Mouse (Mus musculus) limb, embryonic 15.5 days (tissue): ENCODE measurements around the gene Sptbn2. TPM values are rescaled to one million over a fixed set of nuclear protein-coding genes. Genes with fewer than 3 reads are reported as not detected.

Experiments used
- ATAC-seq: fragments of 200-750 bp; cut with Nextera tagmentation; 2 replicates; pipeline ENCODE4 v1.8.0; 2017; ENCODE audit warnings: low read depth, moderate TSS enrichment; ENCODE audit not compliant: insufficient number of reproducible peaks, low FRiP score, low TSS enrichment
- H3K27ac ChIP-seq: fragments of 300-500 bp; sonication (generic); 2 replicates; pipeline ENCODE4 v1.5.1; 2015; ENCODE audit warnings: moderate library complexity, mild to moderate bottlenecking, inconsistent platforms
- H3K27me3 ChIP-seq: fragments of 300-500 bp; sonication (generic); 2 replicates; pipeline ENCODE4 v1.6.1; 2015; ENCODE audit warnings: inconsistent platforms
- H3K36me3 ChIP-seq: fragments of 300-500 bp; sonication (generic); 2 replicates; pipeline ENCODE4 v1.6.1; 2015; ENCODE audit warnings: inconsistent platforms
- H3K4me1 ChIP-seq: fragments of 300-500 bp; sonication (generic); 2 replicates; pipeline ENCODE4 v1.6.1; 2015; ENCODE audit warnings: inconsistent platforms
- H3K4me2 ChIP-seq: fragments of 300-500 bp; sonication (generic); 2 replicates; pipeline ENCODE4 v1.6.1; 2015; ENCODE audit warnings: mild to moderate bottlenecking, inconsistent platforms
- H3K4me3 ChIP-seq: fragments of 300-500 bp; sonication (generic); 2 replicates; pipeline ENCODE4 v1.5.1; 2015; ENCODE audit warnings: mild to moderate bottlenecking, inconsistent platforms
- H3K9ac ChIP-seq: fragments of 300-500 bp; sonication (generic); 2 replicates; pipeline ENCODE4 v1.6.1; 2015; ENCODE audit warnings: inconsistent platforms
- H3K9me3 ChIP-seq: fragments of 300-500 bp; sonication (generic); 2 replicates; pipeline ENCODE4 v1.6.1; 2016; ENCODE audit warnings: inconsistent platforms
- WGBS: fragments of 180-500 bp; shearing (Covaris S2); methylation state at CpG from one replicate; pipeline ENCODE4 v1.1.7; 2015; 5-methylcytosine and 5-hydroxymethylcytosine counted together
- polyA plus RNA-seq: library from polyadenylated mRNA; unstranded; fragments of >200 nt; fragmentation: Nextera tagmentation; extraction: Ambion mirVana; gene quantifications from 2 replicates; pipeline ENCODE4 v1.2.1, GENCODE M21; 2015

The Sptbn2 gene
- polyA plus RNA-seq: 5.5 TPM in 2 replicates

DNA sequence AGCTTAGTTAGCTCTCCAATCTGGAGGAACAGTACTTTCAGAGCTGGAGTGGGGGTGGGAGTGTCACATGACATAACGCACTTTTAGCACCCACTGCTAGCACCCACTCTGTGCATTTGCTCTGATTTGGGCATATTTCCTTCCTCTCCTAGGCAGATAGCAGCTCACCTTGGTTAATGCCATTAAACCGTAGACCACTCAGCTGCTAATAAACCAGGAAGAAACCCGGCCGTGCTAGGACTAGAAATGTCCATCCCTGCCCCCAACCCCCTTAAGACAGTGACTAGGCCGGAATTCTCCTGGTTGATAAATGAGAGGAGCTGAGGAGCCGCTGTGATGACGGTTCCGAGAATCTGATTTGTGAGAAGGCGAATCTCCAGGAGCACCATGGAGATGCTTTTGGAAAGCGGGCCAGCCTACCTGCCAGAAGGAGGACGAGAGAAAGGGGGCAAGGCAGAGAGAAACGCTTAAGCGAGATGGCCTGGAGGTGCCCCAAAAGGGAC, at the start of gene Sptbn2:
TSS of gene Sptbn2 (plus strand) at position 70 of the 503 bp plus-strand sequence.
- Histone ChIP-seq H3K36me3 (no peaks in the 10 kb centered on the region), H3K9me3 (no peaks in the 10 kb centered on the region), H3K4me3 (peak within 1 kb of the TSS; percentile 51), H3K4me2 (peak within 1 kb of the TSS; percentile 95), H3K27me3 (peaks cover 57% of the 10 kb centered on the region), H3K4me1 (peaks cover 17% of the 10 kb centered on the region), H3K9ac (no peak within 1 kb of the TSS; the same call in 1 of the 2 replicates), H3K27ac (no peak within 1 kb of the TSS)
- WGBS: 16% methylated on average over 13 of the region's 13 CpGs
- ATAC-seq: no peak

DNA sequence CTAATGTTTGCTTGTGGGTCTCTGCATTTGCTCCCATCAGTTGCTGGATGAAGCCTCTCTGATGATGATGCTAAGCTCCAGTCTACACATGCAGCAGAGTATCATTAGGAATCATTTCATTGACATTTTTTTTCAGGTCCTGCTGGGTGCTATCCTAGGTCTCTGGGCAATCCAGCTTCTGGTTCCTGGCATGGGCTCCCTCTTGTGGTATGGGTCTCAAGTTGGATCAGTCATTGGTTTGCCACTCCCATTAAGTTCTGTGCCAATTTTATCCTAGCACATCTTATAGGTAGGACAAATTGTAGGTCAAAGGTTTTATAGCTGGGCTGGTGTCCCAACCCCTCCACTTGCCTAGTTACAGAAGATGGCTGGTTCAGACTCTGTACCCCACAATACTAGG, 44.2 kb upstream of the Sptbn2 start:
- H3K36me3 ChIP-seq: no peaks in the 10 kb centered on the region
- ATAC-seq: no peak
- H3K9me3 ChIP-seq: no peaks in the 10 kb centered on the region
- H3K27ac ChIP-seq: no peak overlapping the region
- H3K27me3 ChIP-seq: no peaks in the 10 kb centered on the region
- H3K4me3 ChIP-seq: no peak overlapping the region
- H3K4me1 ChIP-seq: no peaks in the 10 kb centered on the region
- no peak overlapping the region for H3K9ac ChIP-seq
- no peak overlapping the region for H3K4me2 ChIP-seq

DNA sequence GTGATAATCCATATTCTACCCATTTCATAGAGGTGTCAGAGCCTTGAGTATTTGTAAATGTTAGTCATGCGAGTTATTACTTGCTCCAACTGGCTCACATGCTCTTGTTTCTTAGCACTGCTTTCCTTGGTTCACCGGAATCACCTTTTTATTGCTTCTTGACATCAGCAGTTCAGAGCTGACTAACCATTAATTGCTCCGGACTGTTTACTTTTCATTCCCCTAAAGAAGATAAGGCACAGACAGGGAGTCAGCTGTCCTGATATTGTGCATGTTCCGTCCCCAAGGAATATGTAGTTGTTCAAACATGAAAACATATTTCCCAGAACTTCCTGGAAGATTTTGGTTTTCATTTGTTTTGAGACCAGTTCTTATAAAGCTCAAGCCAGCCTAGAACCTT, 40.2 kb upstream of the Sptbn2 start:
- Histone ChIP-seq H3K36me3 (no peaks in the 10 kb centered on the region), H3K4me1 (no peaks in the 10 kb centered on the region), H3K27me3 (no peaks in the 10 kb centered on the region), H3K9ac (no peak overlapping the region), H3K4me3 (no peak overlapping the region), H3K4me2 (no peak overlapping the region), H3K9me3 (no peaks in the 10 kb centered on the region), H3K27ac (no peak overlapping the region)
- 62% methylated on average over 4 of the region's 4 CpGs for WGBS
- no peak for ATAC-seq

DNA sequence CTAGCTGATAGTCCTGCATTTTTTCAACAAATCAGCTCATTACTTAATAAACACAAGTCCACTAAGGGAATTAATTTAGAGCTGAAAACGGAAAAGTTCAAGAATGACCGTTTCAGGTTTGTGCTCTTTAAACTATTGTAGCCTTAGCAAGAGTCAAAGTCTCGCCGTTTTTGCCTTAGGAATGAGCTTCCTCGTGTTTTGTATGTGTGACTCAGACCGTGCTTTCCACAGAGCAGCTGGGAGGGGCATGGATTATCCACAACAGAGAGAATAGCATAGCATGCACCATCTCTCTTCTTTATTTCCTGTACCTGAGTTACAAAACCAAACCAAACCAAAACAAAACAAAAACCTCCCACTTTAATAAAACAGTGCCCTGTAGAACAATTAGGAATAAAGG, 38.6 kb upstream of the Sptbn2 start:
- 64% methylated on average over 6 of the region's 6 CpGs for WGBS
- Histone ChIP-seq H3K4me1 (no peaks in the 10 kb centered on the region), H3K27me3 (no peaks in the 10 kb centered on the region), H3K9ac (no peak overlapping the region), H3K4me2 (no peak overlapping the region), H3K27ac (no peak overlapping the region), H3K9me3 (no peaks in the 10 kb centered on the region), H3K36me3 (no peaks in the 10 kb centered on the region), H3K4me3 (no peak overlapping the region)
- no peak for ATAC-seq

DNA sequence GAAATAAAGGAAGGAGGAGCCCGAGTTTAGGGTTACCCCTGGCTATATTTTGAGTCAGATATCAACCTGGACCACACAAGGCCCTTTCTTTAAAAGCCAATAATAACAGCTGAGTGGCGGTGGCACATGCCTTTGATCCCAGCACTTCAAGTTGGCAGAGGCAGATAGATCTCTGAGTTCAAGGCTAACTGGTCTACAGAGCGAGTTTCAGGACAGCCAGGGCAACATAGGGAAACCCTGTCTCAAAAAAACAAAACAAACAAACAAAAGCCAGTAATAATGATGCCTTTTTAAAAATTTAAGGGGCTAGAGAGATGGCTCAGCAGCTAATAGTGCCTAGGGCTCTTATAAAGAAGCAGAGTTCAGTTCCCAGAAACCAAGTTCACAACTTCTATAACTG, 16.6 kb upstream of the Sptbn2 start:
- Histone ChIP-seq H3K4me1 (peaks cover 14% of the 10 kb centered on the region), H3K27me3 (peaks cover 26% of the 10 kb centered on the region), H3K27ac (no peak overlapping the region), H3K9ac (no peak overlapping the region), H3K36me3 (no peaks in the 10 kb centered on the region), H3K9me3 (no peaks in the 10 kb centered on the region), H3K4me2 (no peak overlapping the region), H3K4me3 (no peak overlapping the region)
- 44% methylated on average over 3 of the region's 3 CpGs for WGBS
- ATAC-seq: no peak

DNA sequence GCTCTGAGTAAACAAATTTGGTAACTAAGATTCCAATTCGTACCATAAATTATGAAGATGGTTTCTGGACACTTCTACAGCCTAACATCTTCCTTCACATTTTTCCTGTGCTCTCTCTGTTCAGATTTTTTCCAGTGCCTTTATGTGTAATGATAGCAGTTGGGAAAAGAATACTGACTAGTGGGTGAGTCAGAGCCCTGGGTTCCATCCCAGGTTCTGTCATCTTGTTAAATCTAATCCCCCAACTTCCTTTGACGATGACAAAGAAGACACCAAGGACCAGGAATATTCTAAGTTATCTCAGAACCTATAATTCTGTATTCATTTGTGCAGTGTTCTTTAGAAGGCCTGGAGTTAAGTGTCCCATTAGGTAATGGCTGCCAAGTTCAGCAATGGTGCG, 13.8 kb upstream of the Sptbn2 start:
- ATAC-seq: no peak
- 81% methylated on average over 3 of the region's 3 CpGs for WGBS
- H3K27me3 ChIP-seq: peaks cover 47% of the 10 kb centered on the region
- no peaks in the 10 kb centered on the region for H3K9me3 ChIP-seq
- H3K36me3 ChIP-seq: no peaks in the 10 kb centered on the region
- no peak overlapping the region for H3K4me3 ChIP-seq
- no peak overlapping the region for H3K27ac ChIP-seq
- peaks cover 14% of the 10 kb centered on the region for H3K4me1 ChIP-seq
- H3K9ac ChIP-seq: no peak overlapping the region
- no peak overlapping the region for H3K4me2 ChIP-seq

DNA sequence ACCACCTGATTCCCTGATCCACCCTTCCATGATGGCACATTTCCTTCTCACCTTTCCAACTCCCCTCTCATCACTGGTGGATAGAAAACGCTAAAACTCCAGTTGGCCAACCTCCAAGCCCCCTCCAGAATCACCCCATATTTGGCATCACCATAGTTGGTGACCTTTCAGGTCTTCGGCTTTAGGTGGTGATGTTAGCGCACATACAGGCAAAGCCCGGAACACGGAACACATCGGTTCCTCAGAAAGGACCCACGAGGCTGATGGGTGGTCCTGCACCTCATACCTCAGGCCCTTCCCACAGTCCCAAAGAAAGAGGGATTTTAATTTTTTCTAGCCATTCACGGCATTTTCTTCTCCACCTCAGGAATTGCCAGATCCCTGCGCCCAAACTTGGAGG, 13.2 kb upstream of the Sptbn2 start:
- no peak for ATAC-seq
- peaks cover 14% of the 10 kb centered on the region for H3K4me1 ChIP-seq
- WGBS: 73% methylated on average over 9 of the region's 9 CpGs
- peaks cover 47% of the 10 kb centered on the region for H3K27me3 ChIP-seq
- H3K27ac ChIP-seq: no peak overlapping the region
- H3K36me3 ChIP-seq: no peaks in the 10 kb centered on the region
- H3K9me3 ChIP-seq: no peaks in the 10 kb centered on the region
- peak overlapping the region; percentile 54 for H3K4me3 ChIP-seq
- peak overlapping the region; percentile 87 for H3K4me2 ChIP-seq
- H3K9ac ChIP-seq: no peak overlapping the region

DNA sequence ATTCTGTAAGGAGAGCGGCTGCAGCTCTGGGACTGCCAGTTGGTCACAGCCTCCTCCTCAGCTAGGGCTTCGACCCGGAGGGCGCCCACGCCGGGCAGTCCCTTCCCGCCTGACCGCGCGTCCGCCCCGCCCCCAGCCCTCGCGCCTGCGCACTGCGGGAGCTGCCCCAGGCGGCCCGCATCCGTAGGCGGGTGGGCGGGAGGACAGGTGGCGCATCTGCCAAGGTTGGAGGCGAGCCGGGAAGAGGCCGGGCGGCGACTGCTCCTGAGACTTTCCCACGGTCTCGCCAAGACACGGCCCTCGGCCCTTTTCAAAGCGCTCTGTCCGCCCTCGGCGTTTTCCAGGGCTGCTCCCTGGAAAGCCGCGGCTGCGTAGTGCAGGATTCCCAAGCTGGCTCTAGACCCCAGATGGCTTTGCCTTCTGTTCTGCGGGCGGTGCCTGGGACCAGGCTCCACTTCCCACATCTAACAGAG, 12.7 kb upstream of the Sptbn2 start, which contains the start of gene Gm960:
TSS of gene Gm960 (minus strand) at position 464 of the 473 bp plus-strand sequence.
- Histone ChIP-seq H3K27me3 (peaks cover 46% of the 10 kb centered on the region), H3K4me1 (peaks cover 14% of the 10 kb centered on the region), H3K9me3 (no peaks in the 10 kb centered on the region), H3K27ac (no peak within 1 kb of the TSS), H3K4me3 (peak within 1 kb of the TSS; percentile 54), H3K9ac (peak within 1 kb of the TSS; percentile 18; the same call in 1 of the 2 replicates), H3K36me3 (no peaks in the 10 kb centered on the region), H3K4me2 (peak within 1 kb of the TSS; percentile 87)
- WGBS: under 1% methylated on average over 40 of the region's 40 CpGs
- ATAC-seq: no peak

DNA sequence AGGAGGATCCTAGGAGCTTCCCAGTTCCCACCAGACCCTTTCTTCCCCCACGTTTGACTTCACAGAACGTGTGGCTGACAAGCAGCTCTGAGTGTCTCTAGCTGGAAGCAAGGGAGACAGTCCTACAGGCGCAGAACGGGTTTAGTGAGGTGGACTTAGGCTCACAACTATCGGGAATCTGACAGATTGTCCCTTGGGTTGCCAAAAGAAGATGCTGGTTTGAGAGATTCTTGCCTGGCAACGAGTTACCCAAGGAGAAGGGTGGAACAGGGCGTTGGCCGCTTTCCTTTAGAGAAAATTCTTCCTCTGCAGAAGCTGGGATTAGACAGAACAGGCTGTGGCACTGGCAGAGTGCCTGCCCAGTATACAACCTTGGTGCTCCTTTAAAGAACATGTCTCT, 12.1 kb upstream of the Sptbn2 start:
- 28% methylated on average over 8 of the region's 8 CpGs for WGBS
- Histone ChIP-seq H3K4me2 (peak overlapping the region; percentile 87), H3K4me3 (peak overlapping the region; percentile 54; the same call in 1 of the 2 replicates), H3K4me1 (peaks cover 14% of the 10 kb centered on the region), H3K36me3 (no peaks in the 10 kb centered on the region), H3K27me3 (peaks cover 44% of the 10 kb centered on the region), H3K27ac (no peak overlapping the region), H3K9me3 (no peaks in the 10 kb centered on the region), H3K9ac (no peak overlapping the region)
- ATAC-seq: no peak

DNA sequence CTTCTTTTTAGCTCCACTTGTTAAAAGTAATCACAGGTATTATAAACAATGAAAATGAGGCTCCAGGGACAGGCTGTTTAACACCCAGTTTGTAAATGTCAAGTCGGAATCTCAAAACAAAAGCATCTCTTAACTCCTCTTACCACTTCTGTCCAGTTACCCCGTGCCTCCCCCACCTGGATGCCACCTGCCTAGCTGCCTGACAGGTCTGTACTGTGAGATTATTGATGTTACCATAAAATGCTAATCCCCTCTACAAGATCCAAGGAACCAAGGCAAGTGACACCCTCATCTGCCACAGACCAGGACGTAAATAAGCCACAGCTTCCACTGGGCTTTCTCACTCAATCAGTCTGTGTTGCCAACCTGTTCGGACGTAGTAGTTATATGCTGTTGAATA, 11.1 kb upstream of the Sptbn2 start:
- no peak overlapping the region for H3K9ac ChIP-seq
- no peaks in the 10 kb centered on the region for H3K36me3 ChIP-seq
- no peak overlapping the region for H3K27ac ChIP-seq
- ATAC-seq: no peak
- no peak overlapping the region for H3K4me2 ChIP-seq
- 30% methylated on average over 5 of the region's 5 CpGs for WGBS
- H3K4me3 ChIP-seq: no peak overlapping the region
- H3K4me1 ChIP-seq: peaks cover 14% of the 10 kb centered on the region
- H3K9me3 ChIP-seq: no peaks in the 10 kb centered on the region
- H3K27me3 ChIP-seq: peaks cover 44% of the 10 kb centered on the region

DNA sequence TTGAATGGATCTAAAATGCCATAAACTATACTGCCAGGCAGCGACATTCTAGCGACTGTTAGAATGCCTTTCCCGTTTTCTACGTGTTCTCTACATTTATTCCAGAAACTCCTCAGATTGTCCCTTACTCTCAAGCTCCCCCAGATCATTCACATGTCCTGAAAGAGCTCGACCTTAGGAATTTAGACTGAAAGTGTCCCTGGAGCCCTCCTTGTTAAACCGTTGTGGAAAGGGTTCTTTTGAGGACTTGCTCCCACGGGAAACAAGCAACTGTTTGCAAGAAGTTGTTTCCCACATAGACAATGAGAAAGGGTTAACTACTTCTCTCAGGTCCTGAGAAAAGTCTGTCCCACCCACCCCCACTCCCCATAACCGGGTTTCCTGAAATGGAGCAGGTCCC, 10.3 kb upstream of the Sptbn2 start:
- Histone ChIP-seq H3K4me3 (no peak overlapping the region), H3K9me3 (no peaks in the 10 kb centered on the region), H3K9ac (no peak overlapping the region), H3K27me3 (peaks cover 44% of the 10 kb centered on the region), H3K27ac (no peak overlapping the region), H3K36me3 (no peaks in the 10 kb centered on the region), H3K4me1 (peaks cover 14% of the 10 kb centered on the region), H3K4me2 (no peak overlapping the region)
- 55% methylated on average over 8 of the region's 8 CpGs for WGBS
- ATAC-seq: no peak

DNA sequence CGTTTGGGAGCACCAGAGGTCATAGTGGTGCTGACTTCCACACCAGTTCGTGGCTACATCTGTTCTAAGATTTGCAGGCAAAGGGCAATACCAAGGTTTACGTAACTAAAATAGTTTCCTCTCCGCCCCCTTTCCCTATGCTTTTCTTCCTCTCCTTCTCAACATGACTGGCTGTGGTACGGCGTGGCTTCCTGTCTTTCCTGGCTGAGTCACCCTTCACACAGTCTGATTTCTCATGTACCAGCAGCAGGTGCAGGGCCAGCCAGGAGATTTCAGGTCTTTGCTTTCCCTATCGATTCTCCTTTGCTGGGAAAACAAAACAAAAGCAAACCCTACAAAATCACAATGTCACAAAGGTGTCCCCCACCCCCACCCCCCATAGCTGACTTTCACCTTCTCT, 9.7 kb upstream of the Sptbn2 start:
- Histone ChIP-seq H3K9ac (no peak overlapping the region), H3K27me3 (peaks cover 44% of the 10 kb centered on the region), H3K9me3 (no peaks in the 10 kb centered on the region), H3K4me2 (no peak overlapping the region), H3K4me1 (peaks cover 14% of the 10 kb centered on the region), H3K27ac (no peak overlapping the region), H3K4me3 (no peak overlapping the region), H3K36me3 (no peaks in the 10 kb centered on the region)
- ATAC-seq: no peak
- WGBS: 74% methylated on average over 7 of the region's 7 CpGs

DNA sequence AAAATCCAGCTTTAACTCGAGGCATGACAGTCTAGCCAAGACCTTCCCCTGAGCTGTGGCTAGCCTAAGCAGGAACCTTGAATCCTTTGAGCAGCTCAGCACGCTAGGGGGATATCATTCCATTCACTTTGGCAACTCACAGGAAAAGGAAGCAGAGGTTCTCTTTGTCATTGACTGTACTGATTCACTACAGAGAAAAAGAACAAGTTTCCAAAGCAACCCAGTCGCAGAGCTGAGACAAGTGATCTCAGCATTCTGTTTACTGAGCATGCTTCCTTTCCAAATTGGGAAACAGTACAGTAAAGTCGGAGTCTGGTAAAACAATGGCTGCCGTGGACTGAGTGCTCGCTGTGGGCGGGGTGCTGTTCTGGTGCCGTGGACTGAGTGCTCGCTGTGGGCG, 2.2 kb upstream of the Sptbn2 start:
- no peaks in the 10 kb centered on the region for H3K9me3 ChIP-seq
- peaks cover 45% of the 10 kb centered on the region for H3K27me3 ChIP-seq
- no peaks in the 10 kb centered on the region for H3K36me3 ChIP-seq
- H3K4me1 ChIP-seq: peaks cover 17% of the 10 kb centered on the region
- no peak overlapping the region for H3K9ac ChIP-seq
- 83% methylated on average over 10 of the region's 10 CpGs for WGBS
- no peak overlapping the region for H3K4me3 ChIP-seq
- H3K27ac ChIP-seq: no peak overlapping the region
- H3K4me2 ChIP-seq: no peak overlapping the region
- no peak for ATAC-seq
